Mouse (Mus musculus) neural tube, embryonic 15.5 days (tissue): ENCODE measurements around the gene Sprr4. TPM values are rescaled to one million over a fixed set of nuclear protein-coding genes. Genes with fewer than 3 reads are reported as not detected.
"Not testable (repeated sequence)": the region's sequence is repeated elsewhere in the genome, so short reads cannot be mapped to it uniquely, and the experiment has no call there.

Experiments
- ATAC-seq: fragments of 200-750 bp; cut with Nextera tagmentation; 2 replicates; pipeline ENCODE4 v1.8.0; 2017; ENCODE audit warnings: mild to moderate bottlenecking, moderate TSS enrichment, moderate library complexity; ENCODE audit not compliant: low FRiP score
- H3K27ac ChIP-seq: fragments of 300-500 bp; sonication (generic); replicated peaks from 2 replicates; pipeline ENCODE4 v1.5.1; 2015; ENCODE audit warnings: mild to moderate bottlenecking, inconsistent platforms
- H3K27me3 ChIP-seq: fragments of 300-500 bp; sonication (generic); replicated peaks from 2 replicates; pipeline ENCODE4 v1.6.1; 2015; ENCODE audit warnings: inconsistent platforms
- H3K36me3 ChIP-seq: fragments of 300-500 bp; sonication (generic); 2 replicates; pipeline ENCODE4 v1.6.1; 2015; ENCODE audit warnings: inconsistent platforms
- H3K4me1 ChIP-seq: fragments of 300-500 bp; sonication (generic); 2 replicates; pipeline ENCODE4 v1.6.1; 2015; ENCODE audit warnings: inconsistent platforms
- H3K4me2 ChIP-seq: fragments of 300-500 bp; sonication (generic); 2 replicates; pipeline ENCODE4 v1.6.1; 2015; ENCODE audit warnings: inconsistent platforms, mild to moderate bottlenecking, moderate library complexity
- H3K4me3 ChIP-seq: fragments of 300-500 bp; sonication (generic); replicated peaks from 2 replicates; pipeline ENCODE4 v1.5.1; 2015; ENCODE audit warnings: mild to moderate bottlenecking, inconsistent platforms
- H3K9ac ChIP-seq: fragments of 300-500 bp; sonication (generic); replicated peaks from 2 replicates; pipeline ENCODE4 v1.6.1; 2015; ENCODE audit warnings: mild to moderate bottlenecking, inconsistent platforms
- H3K9me3 ChIP-seq: fragments of 300-500 bp; sonication (generic); replicated peaks from 2 replicates; pipeline ENCODE4 v1.6.1; 2016; ENCODE audit warnings: inconsistent platforms
- WGBS: fragments of 180-500 bp; shearing (Covaris S2); methylation state at CpG from one replicate; pipeline ENCODE4 v1.1.7; 2015; ENCODE audit warnings: mixed read lengths; 5-methylcytosine and 5-hydroxymethylcytosine counted together
- polyA plus RNA-seq: library from polyadenylated mRNA; unstranded; fragments of >200 nt; fragmentation: Nextera tagmentation; extraction: Ambion mirVana; gene quantifications from 2 replicates; pipeline ENCODE4 v1.2.1, GENCODE M21; 2015

The Sprr4 gene
- not detected in 2 replicates for polyA plus RNA-seq

DNA sequence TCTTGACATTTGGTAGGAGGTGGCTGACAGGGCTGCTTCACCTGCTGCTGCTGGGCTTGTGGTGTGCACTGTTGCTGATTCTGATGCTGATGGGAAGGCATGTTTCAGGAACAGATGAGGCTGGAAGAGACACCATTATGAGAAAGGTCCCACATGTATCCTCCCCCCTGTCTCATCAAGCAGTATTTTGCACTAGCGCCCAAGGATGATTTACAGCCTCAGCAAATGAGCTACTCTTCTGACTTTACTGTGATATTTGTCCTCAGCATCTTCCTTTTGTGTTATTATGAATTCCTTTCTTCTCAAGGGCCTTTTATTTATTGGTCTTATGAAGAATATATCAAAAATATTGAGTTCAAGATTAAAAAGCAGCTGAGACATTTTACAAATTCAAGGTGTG, at the start of gene Sprr4:
Gene Sprr4 (minus strand): TSS at position 101 of the 400 bp plus-strand sequence.
- Histone ChIP-seq H3K4me3 (no peak within 1 kb of the TSS), H3K36me3 (no peaks in the 10 kb centered on the region), H3K4me1 (no peaks in the 10 kb centered on the region), H3K9ac (no peak within 1 kb of the TSS), H3K9me3 (no peaks in the 10 kb centered on the region), H3K27me3 (no peaks in the 10 kb centered on the region), H3K27ac (no peak within 1 kb of the TSS), H3K4me2 (no peak within 1 kb of the TSS)
- 85% methylated on average over 1 of the region's 1 CpGs for WGBS
- no peak for ATAC-seq

GRCm38 (mm10) chr3:92534411-92534810, 34.1 kb upstream of the Sprr4 start, which contains the start of gene 2310046K23Rik:
2310046K23Rik (minus strand) TSS chr3:92534511.
- Histone ChIP-seq H3K9me3 (no peaks in the 10 kb centered on the region), H3K4me1 (no peaks in the 10 kb centered on the region), H3K4me2 (no peak within 1 kb of the TSS), H3K27me3 (no peaks in the 10 kb centered on the region), H3K4me3 (no peak within 1 kb of the TSS), H3K9ac (no peak within 1 kb of the TSS), H3K27ac (no peak within 1 kb of the TSS), H3K36me3 (no peaks in the 10 kb centered on the region)
- WGBS: 92% methylated on average over 3 of the region's 3 CpGs
- no peak for ATAC-seq

GRCm38 (mm10) chr3:92512325-92512724, 12.0 kb upstream of the Sprr4 start:
- Histone ChIP-seq H3K4me1 (no peaks in the 10 kb centered on the region), H3K27ac (no peak overlapping the region), H3K27me3 (no peaks in the 10 kb centered on the region), H3K4me3 (no peak overlapping the region), H3K36me3 (no peaks in the 10 kb centered on the region), H3K4me2 (no peak overlapping the region), H3K9me3 (no peaks in the 10 kb centered on the region), H3K9ac (no peak overlapping the region)
- no peak for ATAC-seq

DNA sequence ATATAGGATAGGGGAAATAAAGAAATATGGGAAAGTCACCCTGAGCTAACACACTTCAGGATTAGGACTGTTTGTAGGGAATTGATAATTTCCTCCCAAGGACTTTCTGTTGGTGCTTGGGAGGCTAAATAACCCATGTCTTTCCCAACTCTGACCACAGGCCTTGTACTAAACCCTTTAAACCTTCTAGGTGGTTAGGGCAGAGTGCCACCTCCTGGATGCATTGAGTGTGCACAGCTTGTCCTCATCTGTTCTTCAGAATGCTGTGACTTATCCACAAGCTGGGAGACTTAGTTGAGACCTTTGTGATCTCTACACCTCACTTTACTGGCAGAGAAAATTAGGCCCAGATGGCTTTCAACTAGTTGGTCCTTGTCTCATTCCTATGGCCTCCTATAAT, 10.5 kb upstream of the Sprr4 start:
- Histone ChIP-seq H3K27me3 (no peaks in the 10 kb centered on the region), H3K4me2 (no peak overlapping the region), H3K27ac (no peak overlapping the region), H3K4me3 (no peak overlapping the region), H3K36me3 (no peaks in the 10 kb centered on the region), H3K9me3 (no peaks in the 10 kb centered on the region), H3K4me1 (no peaks in the 10 kb centered on the region), H3K9ac (no peak overlapping the region)
- no peak for ATAC-seq

- Histone ChIP-seq H3K9me3 (no peaks in the 10 kb centered on the region), H3K27me3 (no peaks in the 10 kb centered on the region), H3K36me3 (no peaks in the 10 kb centered on the region), H3K9ac (no peak overlapping the region), H3K27ac (no peak overlapping the region), H3K4me3 (no peak overlapping the region), H3K4me1 (no peaks in the 10 kb centered on the region), H3K4me2 (no peak overlapping the region)
- ATAC-seq: no peak
- WGBS: 84% methylated on average over 1 of the region's 1 CpGs
Observed at GRCm38 (mm10) chr3:92508185-92508584, 7.9 kb upstream of the Sprr4 start.

GRCm38 (mm10) chr3:92503528-92503927, 3.2 kb upstream of the Sprr4 start:
- Histone ChIP-seq H3K4me3 (no peak overlapping the region), H3K27me3 (no peaks in the 10 kb centered on the region), H3K4me2 (no peak overlapping the region), H3K36me3 (no peaks in the 10 kb centered on the region), H3K9ac (no peak overlapping the region), H3K27ac (no peak overlapping the region), H3K9me3 (no peaks in the 10 kb centered on the region), H3K4me1 (no peaks in the 10 kb centered on the region)
- ATAC-seq: no peak

- not testable (repeated sequence) for H3K36me3 ChIP-seq, H3K9ac ChIP-seq, H3K9me3 ChIP-seq, H3K4me2 ChIP-seq, H3K4me3 ChIP-seq, ATAC-seq, H3K27me3 ChIP-seq, H3K27ac ChIP-seq, H3K4me1 ChIP-seq
Observed at GRCm38 (mm10) chr3:92490262-92490661, 10.0 kb downstream of the Sprr4 start.

DNA sequence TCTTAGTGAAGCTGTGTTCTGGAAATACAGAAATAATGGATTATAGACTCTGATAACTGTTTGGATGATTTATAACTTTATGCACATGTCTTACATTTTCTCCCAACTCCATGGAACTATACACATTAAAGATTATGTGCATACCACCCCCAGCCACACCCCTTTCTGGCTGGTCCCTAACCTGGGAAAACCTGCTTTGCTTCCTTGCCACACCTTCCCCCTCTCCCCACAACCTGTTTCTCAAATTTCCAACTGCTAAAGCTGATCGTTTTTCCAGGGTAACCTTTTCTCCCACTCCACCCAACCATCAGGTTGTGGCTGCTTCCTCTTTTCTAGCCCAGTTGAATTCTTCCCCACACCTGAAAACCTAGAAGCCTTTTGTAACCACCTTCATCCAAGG, 14.0 kb downstream of the Sprr4 start:
- Histone ChIP-seq H3K4me3 (no peak overlapping the region), H3K27ac (no peak overlapping the region), H3K9ac (no peak overlapping the region), H3K4me1 (no peaks in the 10 kb centered on the region), H3K36me3 (no peaks in the 10 kb centered on the region), H3K4me2 (no peak overlapping the region), H3K9me3 (no peaks in the 10 kb centered on the region), H3K27me3 (no peaks in the 10 kb centered on the region)
- no peak for ATAC-seq
- WGBS: 41% methylated on average over 1 of the region's 1 CpGs

GRCm38 (mm10) chr3:92485863-92486262, 14.4 kb downstream of the Sprr4 start, which contains the start of gene Sprr1a:
Sprr1a (minus strand) TSS chr3:92485895.
- H3K4me3 ChIP-seq: no peak within 1 kb of the TSS
- H3K9me3 ChIP-seq: no peaks in the 10 kb centered on the region
- no peaks in the 10 kb centered on the region for H3K4me1 ChIP-seq
- no peak within 1 kb of the TSS for H3K9ac ChIP-seq
- no peak for ATAC-seq
- H3K4me2 ChIP-seq: no peak within 1 kb of the TSS
- H3K36me3 ChIP-seq: no peaks in the 10 kb centered on the region
- H3K27ac ChIP-seq: no peak within 1 kb of the TSS
- H3K27me3 ChIP-seq: no peaks in the 10 kb centered on the region

DNA sequence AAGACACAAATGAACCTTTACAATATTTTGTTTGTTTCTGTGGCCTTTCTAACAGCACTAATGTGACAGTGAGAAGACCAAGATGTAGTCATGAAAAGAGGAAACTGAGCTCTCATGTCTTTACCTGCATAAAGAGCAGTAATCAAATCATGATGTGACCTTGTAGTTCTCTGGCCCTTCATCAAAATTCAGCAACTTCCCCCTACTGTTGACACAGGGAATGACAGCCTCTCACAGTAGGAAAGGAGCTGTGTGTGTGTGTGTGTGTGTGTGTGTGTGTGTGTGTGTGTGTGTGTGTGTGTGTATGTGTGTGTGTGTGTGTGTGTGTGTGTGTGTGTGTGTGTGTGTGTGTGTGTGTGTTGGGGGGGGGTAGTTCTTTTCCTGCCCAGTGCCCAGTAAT, 19.0 kb downstream of the Sprr4 start:
- not testable (repeated sequence) for H3K27ac ChIP-seq, H3K9ac ChIP-seq, H3K4me1 ChIP-seq, H3K9me3 ChIP-seq, H3K4me3 ChIP-seq, ATAC-seq, H3K36me3 ChIP-seq, H3K4me2 ChIP-seq, H3K27me3 ChIP-seq

DNA sequence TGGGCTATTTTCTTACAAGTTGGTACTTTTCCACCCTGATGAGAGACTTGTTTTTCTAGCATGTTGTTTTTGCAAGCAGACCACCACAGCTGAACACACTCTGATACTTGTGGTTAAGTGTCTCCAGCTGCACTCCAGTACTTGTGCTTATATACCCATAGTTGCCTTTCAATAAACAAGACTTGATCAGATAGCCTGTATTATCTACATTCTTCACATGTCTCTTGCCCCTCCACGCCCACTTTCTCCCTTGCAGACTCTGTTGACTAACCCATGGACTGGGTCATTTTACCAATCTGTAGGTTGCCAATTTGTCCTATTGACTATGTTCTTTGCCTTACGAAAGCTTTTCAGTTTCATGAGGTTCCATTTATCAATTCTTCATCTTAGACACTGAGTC, 30.2 kb downstream of the Sprr4 start:
- H3K9ac ChIP-seq: no peak overlapping the region
- H3K9me3 ChIP-seq: no peaks in the 10 kb centered on the region
- H3K27ac ChIP-seq: no peak overlapping the region
- WGBS: 92% methylated on average over 2 of the region's 2 CpGs
- H3K4me2 ChIP-seq: no peak overlapping the region
- H3K4me1 ChIP-seq: no peaks in the 10 kb centered on the region
- H3K4me3 ChIP-seq: no peak overlapping the region
- no peak for ATAC-seq
- H3K27me3 ChIP-seq: no peaks in the 10 kb centered on the region
- H3K36me3 ChIP-seq: no peaks in the 10 kb centered on the region

DNA sequence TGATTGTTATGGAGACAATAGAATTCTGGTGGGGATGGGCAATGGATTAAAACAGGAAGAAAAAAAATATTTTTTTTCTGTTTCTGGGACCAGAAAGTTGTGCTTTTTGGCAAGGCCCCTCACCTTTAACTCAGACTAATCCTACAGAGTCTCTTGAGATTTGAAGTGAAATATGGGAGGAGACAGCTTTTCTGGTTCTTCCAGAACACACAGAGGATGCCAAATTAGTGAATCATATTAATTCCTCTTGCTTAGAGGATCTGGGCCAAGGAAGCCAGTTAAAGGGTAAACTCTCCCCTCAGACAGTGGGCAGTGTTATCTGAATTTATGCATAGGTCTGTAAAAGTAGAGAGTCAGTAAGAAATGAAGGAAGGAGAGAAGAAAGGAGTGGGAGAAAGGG, 32.9 kb downstream of the Sprr4 start:
- Histone ChIP-seq H3K27ac (no peak overlapping the region), H3K36me3 (no peaks in the 10 kb centered on the region), H3K4me1 (no peaks in the 10 kb centered on the region), H3K4me3 (no peak overlapping the region), H3K4me2 (no peak overlapping the region), H3K27me3 (no peaks in the 10 kb centered on the region), H3K9me3 (no peaks in the 10 kb centered on the region), H3K9ac (no peak overlapping the region)
- no peak for ATAC-seq

DNA sequence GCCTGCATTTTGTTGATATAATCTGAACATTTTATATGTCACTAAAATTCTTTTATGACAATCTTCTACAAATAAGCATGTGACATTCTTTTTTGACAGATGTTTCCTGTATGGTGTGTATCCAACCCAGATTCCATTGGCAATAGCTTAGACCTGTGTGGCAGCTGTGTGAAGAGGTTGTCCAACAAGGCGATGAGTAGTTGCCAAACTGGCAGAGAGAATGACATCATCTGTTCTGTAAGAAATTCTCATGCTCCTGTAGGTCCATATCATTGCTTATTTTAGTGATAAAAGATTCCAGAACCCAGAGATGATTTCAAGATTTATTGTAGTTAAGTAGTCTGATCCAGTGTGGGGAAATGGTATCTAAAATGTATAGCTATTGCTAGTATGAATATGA, 33.7 kb downstream of the Sprr4 start:
- H3K9ac ChIP-seq: no peak overlapping the region
- WGBS: 86% methylated on average over 1 of the region's 1 CpGs
- H3K9me3 ChIP-seq: no peaks in the 10 kb centered on the region
- H3K27me3 ChIP-seq: no peaks in the 10 kb centered on the region
- H3K4me2 ChIP-seq: no peak overlapping the region
- no peak overlapping the region for H3K27ac ChIP-seq
- ATAC-seq: no peak
- H3K36me3 ChIP-seq: no peaks in the 10 kb centered on the region
- no peak overlapping the region for H3K4me3 ChIP-seq
- H3K4me1 ChIP-seq: no peaks in the 10 kb centered on the region
